8 mouse cellular contexts compared by ENCODE assay signal in the genomic region with DNA sequence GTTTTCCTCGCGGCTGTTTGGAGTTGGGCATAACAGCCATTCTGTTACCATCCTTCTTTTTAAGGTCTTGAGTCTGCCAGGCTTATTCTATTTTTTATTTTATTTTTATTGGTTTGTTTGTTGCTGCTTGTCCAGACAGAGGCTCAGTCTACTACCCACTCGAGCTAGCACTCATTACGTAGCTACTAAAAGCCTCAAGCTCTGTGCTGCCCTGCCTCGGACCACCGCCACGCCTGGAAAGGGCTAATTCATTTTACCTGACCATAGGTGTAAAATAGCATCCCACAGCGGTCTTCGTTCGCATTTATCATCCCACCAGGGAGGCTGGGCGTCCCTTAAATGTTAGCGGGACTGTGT. TPM values are rescaled to one million over a fixed set of nuclear protein-coding genes. Genes with fewer than 3 reads are reported as not detected.
DNase-seq lines count a peak whose midpoint lies in the region; ATAC-seq and TF ChIP-seq lines count a peak whose summit lies in the region.

No protein-coding gene starts in this region.

- no peak for DNase-seq in cerebellum, adult 2 months
- DNase-seq in cerebellum, postnatal 36 days: no peak
- no peak for DNase-seq in spleen, adult 2 months (ENCODE audit: low read depth in 1 of 2, low spot score in 2 of 2)
- DNase-seq in spleen, adult 12 weeks (ENCODE audit: low spot score): no peak
- no peak for DNase-seq in liver, embryonic 13.5 days
- DNase-seq in stomach, postnatal 0 days (ENCODE audit: low spot score): no peak
- DNase-seq in adipocyte (ENCODE audit: low spot score): no peak
- no peak for DNase-seq in embryo, embryonic 10 days (ENCODE audit: low spot score)

- H3K27me3 ChIP-seq in cerebellum, adult 2 months (ENCODE audit: control insufficient read depth, insufficient read depth, low read length): no peaks in the 10 kb centered on the region
- no peaks in the 10 kb centered on the region for H3K27me3 ChIP-seq in spleen, adult 2 months (ENCODE audit: control insufficient read depth, insufficient read depth, low read length)
- peaks cover 7% of the 10 kb centered on the region for H3K27me3 ChIP-seq in liver, embryonic 13.5 days
- H3K27me3 ChIP-seq in stomach, postnatal 0 days (ENCODE audit: control insufficient read depth, insufficient read depth, low read length): no peaks in the 10 kb centered on the region

- TF ChIP-seq POLR2A in cerebellum, adult 2 months (IDR thresholded peaks at IDR 0.05; ENCODE audit: borderline replicate concordance, insufficient read depth, low read length): no peak
- TF ChIP-seq POLR2A in spleen, adult 2 months (IDR thresholded peaks at IDR 0.05; ENCODE audit: low read depth, low read length): no peak

- ATAC-seq in liver, embryonic 13.5 days (ENCODE audit: low read depth): no peak
- ATAC-seq in stomach, postnatal 0 days (ENCODE audit: low FRiP score, low TSS enrichment): no peak

- WGBS in cerebellum, adult 2 months: 13% methylated on average over 12 of the region's 12 CpGs
- 35% methylated on average over 12 of the region's 12 CpGs for WGBS in spleen, adult 2 months
- 33% methylated on average over 12 of the region's 12 CpGs for WGBS in liver, embryonic 13.5 days (ENCODE audit: insufficient replicate concordance)
- 16% methylated on average over 12 of the region's 12 CpGs for WGBS in stomach, postnatal 0 days

- H3K4me2 ChIP-seq in liver, embryonic 13.5 days: peak overlapping the region; percentile 79
- peak overlapping the region; percentile 94 for H3K4me2 ChIP-seq in stomach, postnatal 0 days (replicated peaks; ENCODE audit: low read depth)

- peak overlapping the region; percentile 37 for H3K4me3 ChIP-seq in cerebellum, adult 2 months (replicated peaks; ENCODE audit: insufficient read depth, low read depth, low read length)
- H3K4me3 ChIP-seq in spleen, adult 2 months (ENCODE audit: extremely low read depth, insufficient read depth, insufficient read length): peak overlapping the region; percentile 48
- H3K4me3 ChIP-seq in liver, embryonic 13.5 days (replicated peaks): peak overlapping the region; percentile 55
- H3K4me3 ChIP-seq in stomach, postnatal 0 days (ENCODE audit: low read depth, low read length): peak overlapping the region; percentile 48

- no peak for TF ChIP-seq CTCF in cerebellum, adult 2 months (IDR thresholded peaks at IDR 0.05; ENCODE audit: borderline replicate concordance, insufficient read depth, low read depth, low read length)
- TF ChIP-seq CTCF in spleen, adult 2 months (IDR thresholded peaks at IDR 0.05; ENCODE audit: extremely low read depth, insufficient read depth, insufficient read length, insufficient replicate concordance): no peak
- TF ChIP-seq CTCF in stomach, postnatal 0 days (IDR thresholded peaks at IDR 0.05; ENCODE audit: low read depth): no peak

- peak overlapping the region; percentile 68 for H3K9ac ChIP-seq in liver, embryonic 13.5 days
- peak overlapping the region; percentile 71 for H3K9ac ChIP-seq in stomach, postnatal 0 days (ENCODE audit: low read length)

- H3K4me1 ChIP-seq in cerebellum, adult 2 months (ENCODE audit: control insufficient read depth, insufficient read depth, low read length): peaks cover 3% of the 10 kb centered on the region; the same call in 1 of the 2 replicates
- H3K4me1 ChIP-seq in spleen, adult 2 months (ENCODE audit: control insufficient read depth, insufficient read depth, insufficient read length): peaks cover 29% of the 10 kb centered on the region
- H3K4me1 ChIP-seq in liver, embryonic 13.5 days (replicated peaks): peaks cover 25% of the 10 kb centered on the region
- H3K4me1 ChIP-seq in stomach, postnatal 0 days (replicated peaks; ENCODE audit: control insufficient read depth, insufficient read depth): no peaks in the 10 kb centered on the region

- H3K36me3 ChIP-seq in spleen, adult 2 months (ENCODE audit: control insufficient read depth, insufficient read depth, low read length): no peaks in the 10 kb centered on the region
- H3K36me3 ChIP-seq in liver, embryonic 13.5 days: no peaks in the 10 kb centered on the region
- H3K36me3 ChIP-seq in stomach, postnatal 0 days (ENCODE audit: control insufficient read depth, insufficient read depth, low read length): no peaks in the 10 kb centered on the region

- no peaks in the 10 kb centered on the region for H3K9me3 ChIP-seq in liver, embryonic 13.5 days (replicated peaks)
- no peaks in the 10 kb centered on the region for H3K9me3 ChIP-seq in stomach, postnatal 0 days (ENCODE audit: control insufficient read depth, low read length)

- no peak overlapping the region for H3K27ac ChIP-seq in cerebellum, adult 2 months (ENCODE audit: insufficient read depth, low read length)
- H3K27ac ChIP-seq in spleen, adult 2 months (ENCODE audit: insufficient read depth, low read length): peak overlapping the region; percentile 80
- no peak overlapping the region for H3K27ac ChIP-seq in liver, embryonic 13.5 days
- H3K27ac ChIP-seq in stomach, postnatal 0 days (replicated peaks): no peak overlapping the region

- no peak for TF ChIP-seq EP300 in stomach, postnatal 0 days (optimal IDR thresholded peaks at IDR 0.05)

RNA-seq across cellular contexts. Expression of a gene that starts 4.3 kb away (rescaled TPM):
- 3.3 and 4.1 TPM in 2 replicates for polyA plus RNA-seq in cerebellum, adult 2 months (2012; rRNA removed)
- polyA plus RNA-seq in spleen, adult 2 months (2012; rRNA removed): 199 and 220 TPM in 2 replicates
- 14.1 and 15.1 TPM in 2 replicates for polyA plus RNA-seq in liver, embryonic 13.5 days (2015; fragmentation: Nextera tagmentation; extraction: Ambion mirVana)
- 6.4 and 7.0 TPM in 2 replicates for polyA plus RNA-seq in stomach, postnatal 0 days (2015; fragmentation: Nextera tagmentation; extraction: Ambion mirVana)

RNA-seq across cellular contexts. Expression of a gene that starts 7.7 kb away (rescaled TPM):
- polyA plus RNA-seq in cerebellum, adult 2 months (2012; rRNA removed): 93.3 and 97.7 TPM in 2 replicates
- polyA plus RNA-seq in spleen, adult 2 months (2012; rRNA removed): 31.3 and 35.6 TPM in 2 replicates
- polyA plus RNA-seq in liver, embryonic 13.5 days (2015; fragmentation: Nextera tagmentation; extraction: Ambion mirVana): 10.6 and 10.9 TPM in 2 replicates
- 19.1 and 19.4 TPM in 2 replicates for polyA plus RNA-seq in stomach, postnatal 0 days (2015; fragmentation: Nextera tagmentation; extraction: Ambion mirVana)

RNA-seq across cellular contexts. Expression of a gene that starts 24.1 kb away (rescaled TPM):
- polyA plus RNA-seq in cerebellum, adult 2 months (2012; rRNA removed): 194 and 199 TPM in 2 replicates
- polyA plus RNA-seq in spleen, adult 2 months (2012; rRNA removed): 37.0 and 43.3 TPM in 2 replicates
- polyA plus RNA-seq in liver, embryonic 13.5 days (2015; fragmentation: Nextera tagmentation; extraction: Ambion mirVana): 188 and 213 TPM in 2 replicates
- 203 and 211 TPM in 2 replicates for polyA plus RNA-seq in stomach, postnatal 0 days (2015; fragmentation: Nextera tagmentation; extraction: Ambion mirVana)

RNA-seq across cellular contexts. Expression of a gene that starts 40.0 kb away (rescaled TPM):
- 39.6 and 51.4 TPM in 2 replicates for polyA plus RNA-seq in cerebellum, adult 2 months (2012; rRNA removed)
- polyA plus RNA-seq in spleen, adult 2 months (2012; rRNA removed): 0.31 and 0.50 TPM in 2 replicates
- 0.14 and 0.95 TPM in 2 replicates for polyA plus RNA-seq in liver, embryonic 13.5 days (2015; fragmentation: Nextera tagmentation; extraction: Ambion mirVana)
- polyA plus RNA-seq in stomach, postnatal 0 days (2015; fragmentation: Nextera tagmentation; extraction: Ambion mirVana): 0.02 and 0.07 TPM in 2 replicates

RNA-seq across cellular contexts. Expression of a gene that starts 42.5 kb away (rescaled TPM):
- polyA plus RNA-seq in cerebellum, adult 2 months (2012; rRNA removed): 1.0 and 1.5 TPM in 2 replicates
- 1.3 and 1.6 TPM in 2 replicates for polyA plus RNA-seq in spleen, adult 2 months (2012; rRNA removed)
- 0.69 and 1.00 TPM in 2 replicates for polyA plus RNA-seq in liver, embryonic 13.5 days (2015; fragmentation: Nextera tagmentation; extraction: Ambion mirVana)
- polyA plus RNA-seq in stomach, postnatal 0 days (2015; fragmentation: Nextera tagmentation; extraction: Ambion mirVana): 1.3 and 1.8 TPM in 2 replicates

Comparison
In these comparisons a context has a peak if more than half of its experiments do, and no peak if none do; other contexts are left out.
1. RNA of a gene that starts 4.3 kb away (polyA plus RNA-seq): 199 to 220 TPM in spleen, adult 2 months; 14.1 to 15.1 TPM in liver, embryonic 13.5 days, 6.4 to 7.0 TPM in stomach, postnatal 0 days and 3.3 to 4.1 TPM in cerebellum, adult 2 months; every median in the first group is over 10 times any median in the second.
2. Peak in every context shown above with its lines, with median percentiles within 50 percentile points of each other: H3K4me3 ChIP-seq.